Mouse (Mus musculus) midbrain, embryonic 10.5 days (tissue): ENCODE data around the gene Gm49337. TPM values are rescaled to one million over a fixed set of nuclear protein-coding genes. Genes with fewer than 3 reads are reported as not detected.
"Not testable (repeated sequence)": the region's sequence is repeated elsewhere in the genome, so short reads cannot be mapped to it uniquely, and the experiment has no call there.

ENCODE experiments used
- DNase-seq: peaks from one replicate; pipeline ENCODE4 v3.0.0-alpha.2; 2017; ENCODE audit warnings: low spot score
- H3K27ac ChIP-seq: fragments of 300-500 bp; sonication (generic); replicated peaks from 2 replicates; pipeline ENCODE4 v1.5.1; 2016; ENCODE audit warnings: mild to moderate bottlenecking
- H3K27me3 ChIP-seq: fragments of 300-500 bp; sonication (generic); 2 replicates; pipeline ENCODE4 v1.6.1; 2016; ENCODE audit warnings: low read depth, mild to moderate bottlenecking; ENCODE audit not compliant: poor library complexity, severe bottlenecking
- H3K36me3 ChIP-seq: fragments of 300-500 bp; sonication (generic); 2 replicates; pipeline ENCODE4 v1.6.1; 2016; ENCODE audit warnings: mild to moderate bottlenecking, moderate library complexity
- H3K4me1 ChIP-seq: fragments of 300-500 bp; sonication (generic); 2 replicates; pipeline ENCODE4 v1.6.1; 2016
- H3K4me3 ChIP-seq: fragments of 300-500 bp; sonication (generic); 2 replicates; pipeline ENCODE4 v1.5.1; 2016; ENCODE audit warnings: mild to moderate bottlenecking, moderate library complexity
- H3K9me3 ChIP-seq: fragments of 300-500 bp; sonication (generic); replicated peaks from 2 replicates; pipeline ENCODE4 v1.6.1; 2016; ENCODE audit warnings: mild to moderate bottlenecking
- WGBS: fragments of 180-500 bp; shearing (Covaris S2); methylation state at CpG from one replicate; pipeline ENCODE4 v1.1.7; 2016; 5-methylcytosine and 5-hydroxymethylcytosine counted together
- polyA plus RNA-seq: library from polyadenylated mRNA; unstranded; fragments of >200 nt; fragmentation: Nextera tagmentation; extraction: Ambion mirVana; gene quantifications from 2 replicates; pipeline ENCODE4 v1.2.1, GENCODE M21; 2016

Gene Gm49337
- polyA plus RNA-seq, 1 experiment from 2014 or later, result not detected

GRCm38 (mm10) chr4:116221140-116221851 lies 48.1 kb downstream of the Gm49337 start, which contains the start of gene Pik3r3:
TSS of gene Pik3r3 (plus strand) at chr4:116221618.
- Histone ChIP-seq H3K36me3 (no peaks in the 10 kb centered on the region), H3K27ac (peak within 1 kb of the TSS; percentile 99), H3K9me3 (no peaks in the 10 kb centered on the region), H3K4me1 (peaks cover 24% of the 10 kb centered on the region), H3K27me3 (no peaks in the 10 kb centered on the region), H3K4me3 (peak within 1 kb of the TSS; percentile 78)
- under 1% methylated on average over 52 of the region's 53 CpGs for WGBS
- peak; percentile 99 for DNase-seq

DNA sequence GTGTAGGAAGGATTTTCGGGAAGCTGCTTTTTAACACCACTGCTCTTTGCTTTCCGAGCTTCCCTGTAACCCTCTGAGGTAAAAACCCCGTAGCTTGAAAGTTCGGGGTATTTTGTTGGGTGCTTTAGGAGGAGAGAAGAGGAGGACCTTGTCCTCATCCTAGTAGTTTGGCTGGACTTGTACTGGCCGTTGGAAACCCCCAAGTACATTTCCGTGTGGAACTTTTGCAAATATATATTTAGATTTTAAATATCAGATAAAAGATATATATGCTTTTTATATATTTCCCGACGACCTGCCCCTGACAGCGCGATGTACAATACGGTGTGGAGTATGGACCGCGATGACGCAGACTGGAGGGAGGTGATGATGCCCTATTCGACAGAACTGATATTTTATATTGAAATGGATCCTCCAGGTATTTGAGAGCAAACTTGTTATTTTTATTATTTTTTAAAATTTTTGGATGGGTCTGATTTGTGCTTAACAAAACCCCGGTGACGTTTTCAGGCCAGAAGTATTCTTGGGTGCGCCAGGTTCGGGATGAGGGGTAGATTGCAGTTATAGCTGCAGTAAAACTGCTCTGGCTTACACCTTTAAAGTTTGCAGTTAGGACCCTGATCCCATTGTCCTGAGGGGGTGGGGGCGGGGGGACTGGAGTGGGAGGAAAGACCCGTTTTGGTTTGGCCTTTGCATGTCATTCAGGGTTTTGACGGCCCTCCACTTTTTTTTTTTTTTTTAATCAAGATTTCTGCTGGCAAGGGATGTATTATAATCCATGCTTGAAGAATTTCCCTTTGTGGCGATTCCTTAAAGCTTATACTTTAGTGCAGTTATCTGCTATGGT lies 49.0 kb downstream of the Gm49337 start:
- H3K27me3 ChIP-seq, result no peaks in the 10 kb centered on the region
- H3K27ac ChIP-seq, result peak overlapping the region; percentile 99
- peaks cover 24% of the 10 kb centered on the region for H3K4me1 ChIP-seq
- H3K9me3 ChIP-seq, result no peaks in the 10 kb centered on the region
- H3K4me3 ChIP-seq, result peak overlapping the region; percentile 78
- H3K36me3 ChIP-seq, result no peaks in the 10 kb centered on the region
- peak; percentile 62 for DNase-seq
- under 1% methylated on average over 23 of the region's 23 CpGs for WGBS

GRCm38 (mm10) chr4:116222843-116223119 lies 49.6 kb downstream of the Gm49337 start:
- H3K9me3 ChIP-seq, result no peaks in the 10 kb centered on the region
- peak overlapping the region; percentile 99 for H3K27ac ChIP-seq
- DNase-seq, result no peak

GRCm38 (mm10) chr4:116243377-116243776 lies 70.2 kb downstream of the Gm49337 start:
- H3K27ac ChIP-seq, result no peak overlapping the region
- WGBS, result 87% methylated on average over 3 of the region's 3 CpGs
- H3K27me3 ChIP-seq, result no peaks in the 10 kb centered on the region
- H3K4me3 ChIP-seq, result no peak overlapping the region
- peaks cover 50% of the 10 kb centered on the region for H3K36me3 ChIP-seq
- no peaks in the 10 kb centered on the region for H3K9me3 ChIP-seq
- no peaks in the 10 kb centered on the region for H3K4me1 ChIP-seq
- no peak for DNase-seq

More at GRCm38 (mm10) chr4:116222843-116223119, 49.6 kb downstream of the Gm49337 start:
- Histone ChIP-seq H3K4me3 (peak overlapping the region; percentile 78), H3K36me3 (no peaks in the 10 kb centered on the region), H3K27me3 (no peaks in the 10 kb centered on the region), H3K4me1 (peaks cover 24% of the 10 kb centered on the region)
- WGBS, result 9% methylated on average over 6 of the region's 6 CpGs

DNA sequence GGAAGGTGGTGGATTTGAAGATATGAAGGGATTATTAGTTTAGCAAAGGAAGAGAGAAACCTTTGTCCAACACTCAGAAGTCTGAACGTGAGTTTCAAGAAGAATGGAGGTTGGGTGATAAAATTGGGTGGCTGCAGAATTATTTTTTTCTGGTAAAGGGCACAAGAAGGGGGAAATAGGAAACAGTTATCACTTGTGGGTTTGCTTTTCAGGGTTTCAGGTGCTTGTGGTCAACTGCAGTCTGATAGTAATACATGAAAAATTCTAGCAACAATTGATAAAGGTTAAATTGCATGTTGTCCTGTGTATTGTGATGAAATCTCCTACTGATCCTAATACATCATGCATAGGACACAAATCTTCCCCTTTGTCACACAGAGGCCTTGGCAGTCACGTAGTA lies 71.1 kb downstream of the Gm49337 start:
- H3K9me3 ChIP-seq, result no peaks in the 10 kb centered on the region
- H3K27me3 ChIP-seq, result no peaks in the 10 kb centered on the region
- H3K4me3 ChIP-seq, result no peak overlapping the region
- peaks cover 44% of the 10 kb centered on the region for H3K36me3 ChIP-seq
- 90% methylated on average over 2 of the region's 2 CpGs for WGBS
- no peak overlapping the region for H3K27ac ChIP-seq
- H3K4me1 ChIP-seq, result no peaks in the 10 kb centered on the region
- no peak for DNase-seq

- not testable (repeated sequence) for H3K9me3 ChIP-seq, H3K4me1 ChIP-seq, H3K4me3 ChIP-seq, H3K27me3 ChIP-seq, DNase-seq, H3K27ac ChIP-seq
- H3K36me3 ChIP-seq, result peaks cover 29% of the 10 kb centered on the region
- 37% methylated on average over 3 of the region's 3 CpGs for WGBS
Measured at GRCm38 (mm10) chr4:116245926-116246325, 72.7 kb downstream of the Gm49337 start.

DNA sequence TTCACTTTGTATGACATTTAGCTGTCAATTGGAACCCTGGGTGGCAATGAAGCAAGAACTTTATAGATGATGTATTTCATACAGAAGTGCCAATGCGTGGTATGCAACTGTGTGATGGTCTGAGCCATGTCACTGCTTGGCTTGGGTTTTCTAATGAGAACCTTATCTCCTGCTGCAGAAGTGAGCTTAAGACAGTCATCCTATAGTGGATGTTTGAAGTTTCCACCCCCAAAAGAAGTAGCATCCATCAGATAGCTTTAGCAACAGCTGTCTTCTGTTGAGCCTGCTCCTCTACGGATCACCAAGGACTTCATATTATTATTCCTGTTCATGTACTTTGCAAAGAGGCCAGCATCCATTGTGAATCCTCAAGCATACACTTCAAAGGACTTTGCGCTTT lies 76.8 kb downstream of the Gm49337 start:
- no peak for DNase-seq
- Histone ChIP-seq H3K36me3 (peaks cover 10% of the 10 kb centered on the region), H3K27ac (no peak overlapping the region), H3K27me3 (no peaks in the 10 kb centered on the region), H3K9me3 (no peaks in the 10 kb centered on the region), H3K4me1 (no peaks in the 10 kb centered on the region), H3K4me3 (no peak overlapping the region)
- 91% methylated on average over 3 of the region's 3 CpGs for WGBS

DNA sequence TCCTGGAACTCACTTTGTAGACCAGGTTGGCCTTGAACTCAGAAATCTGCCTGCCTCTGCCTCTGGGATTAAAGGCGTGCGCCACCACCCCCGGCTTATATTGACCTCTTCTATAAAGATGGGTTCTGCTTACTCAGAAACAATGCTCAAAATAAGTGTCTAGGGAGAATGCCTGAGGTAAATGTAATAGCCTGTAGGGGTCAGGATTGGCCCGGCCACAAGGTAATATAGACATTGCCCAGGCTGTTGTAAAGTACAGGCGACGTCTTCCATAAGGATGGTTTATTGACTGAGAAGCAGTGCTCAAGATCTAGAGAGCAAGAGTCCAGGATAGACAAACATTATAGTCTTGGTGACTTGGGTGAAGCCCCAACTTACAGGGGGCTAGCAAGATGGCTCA lies 95.0 kb downstream of the Gm49337 start:
- peaks cover 95% of the 10 kb centered on the region for H3K36me3 ChIP-seq
- H3K9me3 ChIP-seq, result no peaks in the 10 kb centered on the region
- H3K27ac ChIP-seq, result no peak overlapping the region
- 94% methylated on average over 6 of the region's 6 CpGs for WGBS
- no peaks in the 10 kb centered on the region for H3K27me3 ChIP-seq
- no peaks in the 10 kb centered on the region for H3K4me1 ChIP-seq
- no peak overlapping the region for H3K4me3 ChIP-seq
- DNase-seq, result no peak

GRCm38 (mm10) chr4:116282211-116282610 lies 109.0 kb downstream of the Gm49337 start:
- Histone ChIP-seq H3K4me1 (no peaks in the 10 kb centered on the region), H3K27me3 (no peaks in the 10 kb centered on the region), H3K9me3 (no peaks in the 10 kb centered on the region), H3K4me3 (no peak overlapping the region), H3K36me3 (peaks cover 69% of the 10 kb centered on the region), H3K27ac (no peak overlapping the region)
- no peak for DNase-seq
- WGBS, result 89% methylated on average over 2 of the region's 2 CpGs

DNA sequence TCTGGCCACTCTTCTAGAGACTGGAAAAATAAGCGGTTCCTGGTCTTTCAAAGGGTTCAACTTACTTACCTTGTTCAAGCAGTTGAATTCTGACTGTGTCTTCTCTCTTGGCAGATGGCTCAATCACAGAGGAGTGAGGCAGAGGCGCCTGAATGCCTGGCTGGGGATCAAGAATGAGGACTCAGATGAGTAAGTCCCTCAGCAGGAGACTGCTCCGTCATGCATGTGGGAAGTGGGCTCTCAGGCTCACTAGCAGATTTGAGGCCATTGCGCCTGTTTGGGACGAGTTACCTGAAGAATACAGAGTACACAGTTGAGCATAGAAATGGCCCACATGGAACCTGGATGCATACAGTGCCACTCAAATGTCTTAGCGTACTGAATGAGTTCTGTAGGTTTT lies 118.4 kb downstream of the Gm49337 start:
- Histone ChIP-seq H3K27me3 (no peaks in the 10 kb centered on the region), H3K36me3 (peaks cover 100% of the 10 kb centered on the region), H3K4me3 (no peak overlapping the region), H3K9me3 (no peaks in the 10 kb centered on the region), H3K4me1 (no peaks in the 10 kb centered on the region), H3K27ac (no peak overlapping the region)
- 90% methylated on average over 6 of the region's 6 CpGs for WGBS
- no peak for DNase-seq

GRCm38 (mm10) chr4:116293296-116293695 lies 120.1 kb downstream of the Gm49337 start:
- Histone ChIP-seq H3K36me3 (peaks cover 95% of the 10 kb centered on the region), H3K4me3 (no peak overlapping the region), H3K27me3 (no peaks in the 10 kb centered on the region), H3K27ac (no peak overlapping the region), H3K9me3 (no peaks in the 10 kb centered on the region), H3K4me1 (no peaks in the 10 kb centered on the region)
- WGBS, result 86% methylated on average over 12 of the region's 12 CpGs
- DNase-seq, result no peak

DNA sequence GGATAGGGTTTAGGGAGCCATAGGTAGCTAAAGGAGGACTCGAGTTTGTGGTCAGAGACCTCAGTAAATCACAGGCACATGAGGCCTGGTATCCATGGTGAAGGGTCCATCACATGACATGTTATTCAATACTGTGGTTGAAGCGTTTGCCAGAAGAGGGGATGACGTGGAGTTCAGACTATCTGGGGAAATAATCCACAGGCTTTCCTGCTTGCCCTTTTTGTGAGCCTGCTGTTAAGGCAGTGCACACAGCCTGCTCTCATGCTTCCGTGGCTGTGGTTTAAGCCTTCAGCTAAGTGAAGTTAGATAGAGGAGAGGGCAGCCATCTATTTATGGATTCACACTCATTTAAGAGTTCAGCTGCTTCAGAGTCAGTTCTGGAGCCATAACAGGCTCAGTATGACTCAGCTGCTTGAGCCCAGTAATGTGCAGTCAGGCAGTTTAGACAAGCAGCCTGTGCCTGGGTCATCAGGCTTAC lies 127.7 kb downstream of the Gm49337 start:
- Histone ChIP-seq H3K27me3 (no peaks in the 10 kb centered on the region), H3K9me3 (no peaks in the 10 kb centered on the region), H3K36me3 (peaks cover 77% of the 10 kb centered on the region), H3K4me1 (no peaks in the 10 kb centered on the region), H3K27ac (no peak overlapping the region), H3K4me3 (no peak overlapping the region)
- WGBS, result 81% methylated on average over 4 of the region's 4 CpGs
- DNase-seq, result no peak

DNA sequence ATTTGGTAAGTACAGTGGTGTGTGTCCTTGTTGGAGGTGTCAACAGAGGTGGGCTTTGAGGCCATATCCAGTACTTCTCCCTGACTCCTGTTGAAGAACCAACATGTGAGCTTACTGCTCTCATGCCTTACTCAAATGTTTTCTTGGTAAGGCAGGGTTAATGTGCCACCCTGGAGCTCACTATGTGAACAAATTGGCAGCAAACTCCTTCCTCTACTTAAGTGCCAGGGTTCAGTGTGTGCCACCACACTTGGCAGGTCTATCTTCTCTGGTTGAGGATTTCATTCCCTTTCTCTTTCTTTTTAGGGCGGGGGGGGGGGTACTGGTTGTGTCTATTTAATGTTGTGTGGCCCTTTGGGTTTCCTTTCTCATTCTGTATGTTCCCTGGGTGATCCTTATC lies 131.4 kb downstream of the Gm49337 start:
- no peaks in the 10 kb centered on the region for H3K4me1 ChIP-seq
- H3K27ac ChIP-seq, result no peak overlapping the region
- H3K36me3 ChIP-seq, result peaks cover 84% of the 10 kb centered on the region
- DNase-seq, result no peak
- H3K4me3 ChIP-seq, result no peak overlapping the region
- H3K27me3 ChIP-seq, result no peaks in the 10 kb centered on the region
- WGBS, result 15% methylated on average over 1 of the region's 1 CpGs
- H3K9me3 ChIP-seq, result no peaks in the 10 kb centered on the region
